Mouse (Mus musculus) colon, adult 2 months (tissue): ENCODE measurements around the gene Aar2. TPM values are rescaled to one million over a fixed set of nuclear protein-coding genes. Genes with fewer than 3 reads are reported as not detected.

Experiments used
- polyA plus RNA-seq: library from polyadenylated mRNA; depleted of rRNA; stranded (reverse); fragments of >200 nt; gene quantifications from 2 replicates; pipeline ENCODE4 v1.2.3, GENCODE M21; 2012; rRNA removed

The Aar2 gene
- 26.8 and 37.5 TPM in 2 replicates for polyA plus RNA-seq

GRCm38 (mm10) chr2:156547123-156547891 lies at the start of gene Aar2:
Gene Aar2 (plus strand): TSS chr2:156547584.

GRCm38 (mm10) chr2:156613541-156614257 lies 66.3 kb downstream of the Aar2 start, which contains the start of gene Dlgap4:
Gene Dlgap4 (plus strand): TSS chr2:156613705.

Other genes with a start within 250 kb of the Aar2 start
- 0.95 and 1.4 TPM in 2 replicates for gene Cnbd2, start 235.3 kb upstream of the Aar2 start, polyA plus RNA-seq
- gene Scand1, start 234.9 kb upstream of the Aar2 start, polyA plus RNA-seq = 303 and 402 TPM in 2 replicates
- 35.5 and 43.5 TPM in 2 replicates for gene Epb41l1, start 126.7 kb upstream of the Aar2 start, polyA plus RNA-seq
- 80.1 and 102 TPM in 2 replicates for gene Dlgap4, start 66.1 kb downstream of the Aar2 start, polyA plus RNA-seq
- 1,003 and 1,210 TPM in 2 replicates for gene Myl9, start 227.8 kb downstream of the Aar2 start, polyA plus RNA-seq